Mouse (Mus musculus) spleen, adult 2 months (tissue): ENCODE measurements at regions not wholly inside any gene's neighbourhood (a gene's known extent, or its start where the extent isn't known, plus 50 kb on each side); places are given as distances from the start of the nearest gene placed in this dataset.
"Not testable (repeated sequence)": the region's sequence is repeated elsewhere in the genome, so short reads cannot be mapped to it uniquely, and the experiment has no call there.

Experiments used
- DNase-seq, 2 experiments: peaks; one replicate each; pipeline versions ENCODE4 v3.0.0 to v3.0.0-alpha.2; 2012 to 2021; ENCODE audit warnings: low spot score in 2 of 2, low read depth in 1 of 2
- H3K27ac ChIP-seq: fragments of 200-500 bp; 2 replicates; pipeline ENCODE4 v1.5.1; 2012; ENCODE audit warnings: low read length, inconsistent platforms; ENCODE audit not compliant: insufficient read depth
- H3K27me3 ChIP-seq: fragments of 200-500 bp; 2 replicates; pipeline ENCODE4 v1.6.1; 2012; ENCODE audit warnings: mild to moderate bottlenecking, moderate library complexity, low read length, inconsistent platforms; ENCODE audit not compliant: control insufficient read depth, insufficient read depth
- H3K36me3 ChIP-seq: fragments of 200-500 bp; 2 replicates; pipeline ENCODE4 v1.6.1; 2012; ENCODE audit warnings: mild to moderate bottlenecking, low read length, inconsistent platforms; ENCODE audit not compliant: control insufficient read depth, insufficient read depth
- H3K4me1 ChIP-seq: fragments of 200-500 bp; 2 replicates; pipeline ENCODE4 v1.6.1; 2011; ENCODE audit warnings: inconsistent platforms; ENCODE audit not compliant: control insufficient read depth, insufficient read depth, insufficient read length
- H3K4me3 ChIP-seq: fragments of 200-500 bp; 2 replicates; pipeline ENCODE4 v1.5.1; 2011; ENCODE audit warnings: mild to moderate bottlenecking, inconsistent platforms; ENCODE audit not compliant: insufficient read depth, insufficient read length; ENCODE audit errors: extremely low read depth
- CTCF ChIP-seq: fragments of 200-500 bp; IDR thresholded peaks from 2 replicates; pipeline ENCODE4 v1.5.1; 2011; ENCODE audit warnings: mild to moderate bottlenecking, inconsistent platforms; ENCODE audit not compliant: insufficient read depth, insufficient read length, insufficient replicate concordance; ENCODE audit errors: extremely low read depth
- POLR2A ChIP-seq: fragments of 200-500 bp; IDR thresholded peaks from 2 replicates; pipeline ENCODE4 v1.6.1; 2011; ENCODE audit warnings: low read depth, low read length, inconsistent platforms
- WGBS: fragments of 180-500 bp; shearing (Covaris S2); methylation state at CpG from one replicate; pipeline ENCODE4 v1.1.7; 2018; 5-methylcytosine and 5-hydroxymethylcytosine counted together

DNA sequence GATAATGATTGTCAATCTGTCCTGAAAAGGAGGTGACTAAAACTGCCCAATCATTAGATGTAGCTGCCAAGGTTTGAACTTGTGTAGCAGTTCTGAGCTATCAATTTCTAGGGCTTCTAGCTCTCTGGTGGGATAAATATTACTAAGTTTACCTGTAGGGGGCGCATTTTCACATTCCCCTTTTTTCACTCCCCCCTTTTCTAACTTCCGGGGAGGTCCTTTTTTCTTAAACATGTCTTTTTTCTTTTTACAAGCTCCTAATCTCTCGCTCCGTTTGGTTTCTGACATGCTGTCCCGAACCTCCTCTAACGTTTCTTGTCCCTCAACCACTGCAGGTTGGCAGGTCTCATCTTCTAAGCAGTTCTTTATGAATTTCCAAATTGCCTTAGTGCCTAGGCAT, 2129.0 kb downstream of the Cntnap5b start:
- not testable (repeated sequence) for H3K36me3 ChIP-seq, H3K27ac ChIP-seq, H3K27me3 ChIP-seq, DNase-seq, H3K4me3 ChIP-seq, H3K4me1 ChIP-seq
- 77% methylated on average over 6 of the region's 6 CpGs for WGBS

DNA sequence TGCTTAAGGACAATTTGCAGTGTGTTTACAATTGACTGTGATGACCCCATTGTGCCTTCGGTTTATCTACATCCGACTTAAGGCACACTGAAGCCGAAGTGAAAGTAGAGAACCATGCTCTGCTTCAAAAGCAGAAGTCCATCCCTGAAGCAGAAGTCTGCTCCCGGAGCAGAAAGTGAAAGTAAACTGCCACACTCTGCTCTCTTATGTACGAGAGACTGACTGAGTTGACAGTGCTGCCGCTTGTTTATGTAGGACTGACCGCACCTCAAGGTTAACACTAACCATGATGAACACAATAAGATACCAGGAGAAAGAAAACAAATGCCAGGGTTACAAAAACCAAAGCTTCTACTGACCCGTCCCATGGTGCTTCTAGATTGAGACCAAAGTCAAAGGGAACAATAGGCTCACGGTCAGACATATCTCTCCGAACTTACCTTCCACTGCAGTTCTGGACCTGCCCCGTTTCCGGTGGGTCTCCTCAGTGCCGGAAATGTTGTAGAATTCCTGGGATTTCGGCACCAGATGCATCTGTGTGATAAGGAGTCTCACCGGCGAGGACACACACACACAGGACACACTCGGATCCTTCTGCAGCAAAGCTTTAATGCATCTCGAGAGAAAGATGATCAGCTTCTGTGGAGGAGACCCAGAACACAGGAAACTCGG, 2129.7 kb downstream of the Cntnap5b start:
- H3K27me3 ChIP-seq, H3K36me3 ChIP-seq, H3K4me1 ChIP-seq: not testable (repeated sequence)
- Histone ChIP-seq H3K4me3 (peak overlapping the region; percentile 31), H3K27ac (peak overlapping the region; percentile 50)
- WGBS: 35% methylated on average over 19 of the region's 19 CpGs
- peak; percentile 18 to 50 for DNase-seq

DNA sequence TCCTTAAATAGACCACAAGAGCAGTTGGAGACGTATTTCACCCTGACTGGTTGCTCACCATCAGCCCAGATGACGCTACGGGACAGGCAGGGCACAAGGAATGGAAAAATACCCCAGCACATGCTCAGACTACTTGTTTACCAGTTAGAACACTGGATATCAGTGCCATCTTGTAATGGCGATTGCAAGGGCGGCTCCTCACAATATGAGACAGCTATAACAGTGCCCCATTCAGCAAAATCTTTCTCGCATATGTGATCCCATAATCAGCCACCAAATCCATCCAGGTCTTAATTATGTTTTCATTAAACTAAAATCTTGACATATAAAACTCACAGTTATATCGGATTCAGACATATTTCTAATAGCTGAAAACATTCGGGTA, 2130.3 kb downstream of the Cntnap5b start:
- H3K4me3 ChIP-seq, H3K36me3 ChIP-seq, H3K4me1 ChIP-seq, H3K27ac ChIP-seq, H3K27me3 ChIP-seq: not testable (repeated sequence)
- DNase-seq: peak in 1 of 2 experiments; percentile 3
- WGBS: 69% methylated on average over 8 of the region's 8 CpGs

DNA sequence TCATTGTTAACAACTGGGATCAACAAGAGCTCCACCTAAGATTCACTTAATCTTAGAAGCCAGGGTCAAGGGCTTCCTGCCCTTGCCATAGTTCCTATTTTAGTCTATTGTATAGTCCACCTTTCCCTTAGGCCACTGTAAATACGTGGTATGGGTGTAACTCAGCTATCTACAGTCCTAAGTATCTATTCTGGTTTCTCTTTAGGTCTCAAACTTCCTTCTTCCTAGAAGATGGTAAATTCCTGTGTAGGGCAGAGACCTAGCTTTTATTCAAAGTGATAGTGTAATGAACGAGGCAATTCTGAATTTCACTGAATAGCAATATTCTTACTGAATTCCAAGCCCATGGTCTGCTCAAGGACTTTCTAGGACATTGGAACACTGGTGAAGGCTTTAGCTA, 2144.4 kb downstream of the Cntnap5b start:
- not testable (repeated sequence) for H3K27ac ChIP-seq, H3K27me3 ChIP-seq, H3K36me3 ChIP-seq, H3K4me1 ChIP-seq, DNase-seq, H3K4me3 ChIP-seq
- WGBS: 74% methylated on average over 2 of the region's 2 CpGs

DNA sequence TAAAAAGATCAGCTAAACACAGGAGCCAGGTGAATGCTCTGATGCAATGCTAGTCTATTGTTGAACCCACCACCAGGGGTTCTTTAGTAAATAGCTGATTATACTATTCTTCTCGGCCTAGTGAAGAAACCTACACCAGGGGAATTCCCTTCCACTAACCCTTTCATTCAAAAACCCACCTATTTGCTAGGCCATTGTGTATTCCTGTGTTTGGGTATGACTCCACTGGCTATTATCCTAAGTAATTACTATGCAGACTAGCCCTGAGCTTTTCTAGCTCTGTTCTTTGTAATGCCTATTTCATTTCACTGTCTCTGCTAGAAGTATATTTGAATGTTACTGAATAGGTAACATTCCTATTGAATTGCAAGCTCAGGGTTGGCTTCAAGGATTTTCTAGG, 2146.3 kb downstream of the Cntnap5b start:
- H3K4me1 ChIP-seq: no peaks in the 10 kb centered on the region
- no peaks in the 10 kb centered on the region for H3K27me3 ChIP-seq
- H3K36me3 ChIP-seq: no peaks in the 10 kb centered on the region
- no peak for DNase-seq
- H3K4me3 ChIP-seq: no peak overlapping the region
- H3K27ac ChIP-seq: no peak overlapping the region
- no peak for TF ChIP-seq CTCF
- 70% methylated on average over 1 of the region's 1 CpGs for WGBS

DNA sequence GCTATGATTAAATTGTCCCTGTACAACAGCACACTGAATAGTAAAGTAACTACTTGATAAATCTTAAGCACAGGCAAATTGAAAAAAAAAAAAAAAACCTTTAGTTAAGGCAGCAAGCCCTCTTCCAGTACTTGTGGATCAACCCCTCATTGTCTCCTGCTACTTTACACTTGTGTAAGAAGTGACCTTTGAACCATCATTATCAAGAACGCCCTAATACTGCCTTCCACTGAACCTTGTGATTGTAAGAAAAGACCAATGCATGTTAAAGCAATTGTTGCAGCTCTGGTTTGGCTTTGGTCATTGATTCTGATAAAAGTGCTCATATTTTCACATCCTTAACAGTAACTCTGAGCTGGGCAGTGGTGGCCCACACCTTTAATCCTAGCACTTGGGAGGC, 2168.5 kb downstream of the Cntnap5b start:
- no peaks in the 10 kb centered on the region for H3K27me3 ChIP-seq
- TF ChIP-seq CTCF (no peak), POLR2A (no peak)
- no peaks in the 10 kb centered on the region for H3K36me3 ChIP-seq
- H3K4me3 ChIP-seq: no peak overlapping the region
- H3K27ac ChIP-seq: no peak overlapping the region
- no peak for DNase-seq
- 59% methylated on average over 1 of the region's 1 CpGs for WGBS
- H3K4me1 ChIP-seq: no peaks in the 10 kb centered on the region
